Comparison of ENCODE assay signal across 9 mouse cellular contexts in genomic region chr3:95816681-95817080, GRCm38 (mm10). TPM values are rescaled to one million over a fixed set of nuclear protein-coding genes. Genes with fewer than 3 reads are reported as not detected.
DNase-seq lines count a peak whose midpoint lies in the region; ATAC-seq and TF ChIP-seq lines count a peak whose summit lies in the region.
"Had no signal": no experiment of that assay in that cellular context is flagged by ENCODE, and none has a peak within 500 bp of the region (broad histone marks: within the 10 kb centered on the region; RNA-seq: fewer than 3 reads in every experiment).

No protein-coding gene starts in this region.

- H3K27me3 ChIP-seq in heart, embryonic 15.5 days, result no peaks in the 10 kb centered on the region
- H3K27me3 ChIP-seq in hindbrain, embryonic 13.5 days, result no peaks in the 10 kb centered on the region
- H3K27me3 ChIP-seq in midbrain, embryonic 12.5 days, result no peaks in the 10 kb centered on the region

- no peaks in the 10 kb centered on the region for H3K36me3 ChIP-seq in heart, embryonic 15.5 days
- H3K36me3 ChIP-seq in hindbrain, embryonic 13.5 days, result 0 out of 2 replicates have a peak, but pooled peaks cover 4% of the 10 kb centered on the region
- no peaks in the 10 kb centered on the region for H3K36me3 ChIP-seq in midbrain, embryonic 12.5 days

- no peaks in the 10 kb centered on the region for H3K9me3 ChIP-seq in heart, embryonic 15.5 days (replicated peaks)
- H3K9me3 ChIP-seq in hindbrain, embryonic 13.5 days, result no peaks in the 10 kb centered on the region
- H3K9me3 ChIP-seq in midbrain, embryonic 12.5 days, result no peaks in the 10 kb centered on the region

- WGBS in heart, embryonic 15.5 days, result 88% methylated on average over 3 of the region's 3 CpGs
- WGBS in bone marrow, adult 2 months, result 28% methylated on average over 3 of the region's 3 CpGs
- WGBS in hindbrain, embryonic 13.5 days, result 91% methylated on average over 3 of the region's 3 CpGs
- WGBS in midbrain, embryonic 12.5 days, result 91% methylated on average over 3 of the region's 3 CpGs

- H3K27ac ChIP-seq in heart, embryonic 15.5 days, result no peak overlapping the region
- no peak overlapping the region for H3K27ac ChIP-seq in bone marrow, adult 2 months (ENCODE audit: control insufficient read depth, insufficient read depth, low read depth, low read length, poor library complexity)
- no peak overlapping the region for H3K27ac ChIP-seq in hindbrain, embryonic 13.5 days
- no peak overlapping the region for H3K27ac ChIP-seq in midbrain, embryonic 12.5 days (replicated peaks)

- peak overlapping the region; percentile 63 for H3K4me2 ChIP-seq in heart, embryonic 15.5 days
- H3K4me2 ChIP-seq in hindbrain, embryonic 13.5 days, result peak overlapping the region; percentile 60
- peak overlapping the region; percentile 60 for H3K4me2 ChIP-seq in midbrain, embryonic 12.5 days (replicated peaks)

- H3K4me1 ChIP-seq in heart, embryonic 15.5 days (replicated peaks), result peaks cover 18% of the 10 kb centered on the region
- no peaks in the 10 kb centered on the region; the same call in 1 of the 2 replicates for H3K4me1 ChIP-seq in bone marrow, adult 2 months (ENCODE audit: control insufficient read depth, insufficient read depth, low read length)
- peaks cover 31% of the 10 kb centered on the region for H3K4me1 ChIP-seq in hindbrain, embryonic 13.5 days (replicated peaks)
- H3K4me1 ChIP-seq in midbrain, embryonic 12.5 days, result peaks cover 14% of the 10 kb centered on the region

- H3K9ac ChIP-seq in heart, embryonic 15.5 days, result no peak overlapping the region
- no peak overlapping the region for H3K9ac ChIP-seq in hindbrain, embryonic 13.5 days
- no peak overlapping the region for H3K9ac ChIP-seq in midbrain, embryonic 12.5 days (replicated peaks)

- intact Hi-C loops in left cerebral cortex, postnatal 14 days (cut with DNase I), result no loop called here

- TF ChIP-seq POLR2A in bone marrow, adult 2 months (IDR thresholded peaks at IDR 0.05; ENCODE audit: borderline replicate concordance, control insufficient read depth, low read depth, low read length), result no peak

- no peak overlapping the region for H3K4me3 ChIP-seq in heart, embryonic 15.5 days
- H3K4me3 ChIP-seq in bone marrow, adult 2 months (replicated peaks; ENCODE audit: control insufficient read depth, low read depth, low read length), result peak overlapping the region; percentile 0
- H3K4me3 ChIP-seq in hindbrain, embryonic 13.5 days, result peak overlapping the region; percentile 17
- H3K4me3 ChIP-seq in midbrain, embryonic 12.5 days, result no peak overlapping the region

- no peak for ATAC-seq in heart, embryonic 15.5 days (replicated peaks; ENCODE audit: insufficient number of reproducible peaks, insufficient read depth, low FRiP score, low read depth)
- no peak for ATAC-seq in hindbrain, embryonic 13.5 days (ENCODE audit: low FRiP score)
- ATAC-seq in midbrain, embryonic 12.5 days (ENCODE audit: low FRiP score, low read depth), result no peak

- no peak for TF ChIP-seq CTCF in bone marrow, adult 2 months (IDR thresholded peaks at IDR 0.05; ENCODE audit: control insufficient read depth, insufficient read depth, low read length)

- DNase-seq in heart, adult 8-10 months (ENCODE audit: low spot score), result no peak
- no peak for DNase-seq in spleen, postnatal 14 days (ENCODE audit: low spot score in 2 of 2)
- no peak for DNase-seq in urinary bladder, adult 18-20 months (ENCODE audit: low spot score in 2 of 2)
- no peak for DNase-seq in left cerebral cortex, postnatal 14 days (ENCODE audit: low spot score in 2 of 2)
- DNase-seq: cerebellum, adult 18-20 months had no signal

RNA-seq across cellular contexts. Expression of gene Rprd2, which starts 2.0 kb away (rescaled TPM):
- 17.6 and 19.6 TPM in 2 replicates for polyA plus RNA-seq in heart, embryonic 15.5 days (2015; fragmentation: Nextera tagmentation; extraction: Ambion mirVana)
- 10 to 100 TPM; 39.1 to 47.6 (median 41.0) TPM for total RNA-seq in heart, adult 8-10 months (2022)
- polyA plus RNA-seq in bone marrow, adult 2 months (2011; ENCODE audit: insufficient read depth, insufficient read length, low replicate concordance, missing spikeins), result 5.7 and 16.4 TPM in 2 replicates
- polyA plus RNA-seq in hindbrain, embryonic 13.5 days (2015; fragmentation: Nextera tagmentation; extraction: Ambion mirVana), result 23.8 and 24.4 TPM in 2 replicates
- polyA plus RNA-seq in midbrain, embryonic 12.5 days (2016; fragmentation: Nextera tagmentation; extraction: Ambion mirVana), result 29.2 and 29.4 TPM in 2 replicates
- 10 to 100 TPM; 61.3 to 61.8 TPM for total RNA-seq in left cerebral cortex, postnatal 14 days (2021)

RNA-seq across cellular contexts. Expression of gene Prpf3, which starts 39.0 kb away (rescaled TPM):
- polyA plus RNA-seq in heart, embryonic 15.5 days (2015; fragmentation: Nextera tagmentation; extraction: Ambion mirVana), result 27.5 and 31.0 TPM in 2 replicates
- total RNA-seq in heart, adult 8-10 months (2022), result 10 to 100 TPM; 13.9 to 22.5 (median 21.3) TPM
- polyA plus RNA-seq in bone marrow, adult 2 months (2011; ENCODE audit: insufficient read depth, insufficient read length, low replicate concordance, missing spikeins), result 49.5 and 55.4 TPM in 2 replicates
- 36.6 and 39.7 TPM in 2 replicates for polyA plus RNA-seq in hindbrain, embryonic 13.5 days (2015; fragmentation: Nextera tagmentation; extraction: Ambion mirVana)
- 55.8 and 61.1 TPM in 2 replicates for polyA plus RNA-seq in midbrain, embryonic 12.5 days (2016; fragmentation: Nextera tagmentation; extraction: Ambion mirVana)
- 10 to 100 TPM; 26.3 to 33.9 TPM for total RNA-seq in left cerebral cortex, postnatal 14 days (2021)

RNA-seq across cellular contexts. Expression of gene Mrps21, which starts 54.6 kb away (rescaled TPM):
- 323 and 434 TPM in 2 replicates for polyA plus RNA-seq in heart, embryonic 15.5 days (2015; fragmentation: Nextera tagmentation; extraction: Ambion mirVana)
- 100 to 1,000 TPM; 312 to 354 (median 350) TPM for total RNA-seq in heart, adult 8-10 months (2022)
- polyA plus RNA-seq in bone marrow, adult 2 months (2011; ENCODE audit: insufficient read depth, insufficient read length, low replicate concordance, missing spikeins), result 80.5 and 81.0 TPM in 2 replicates
- polyA plus RNA-seq in hindbrain, embryonic 13.5 days (2015; fragmentation: Nextera tagmentation; extraction: Ambion mirVana), result 331 and 342 TPM in 2 replicates
- 341 and 343 TPM in 2 replicates for polyA plus RNA-seq in midbrain, embryonic 12.5 days (2016; fragmentation: Nextera tagmentation; extraction: Ambion mirVana)
- 100 to 1,000 TPM; 152 to 157 TPM for total RNA-seq in left cerebral cortex, postnatal 14 days (2021)

RNA-seq across cellular contexts. Expression of gene Tars2, which starts 56.7 kb away (rescaled TPM):
- 31.3 and 42.4 TPM in 2 replicates for polyA plus RNA-seq in heart, embryonic 15.5 days (2015; fragmentation: Nextera tagmentation; extraction: Ambion mirVana)
- 10 to 100 TPM; 48.1 to 51.8 (median 49.0) TPM for total RNA-seq in heart, adult 8-10 months (2022)
- 28.7 and 65.2 TPM in 2 replicates for polyA plus RNA-seq in bone marrow, adult 2 months (2011; ENCODE audit: insufficient read depth, insufficient read length, low replicate concordance, missing spikeins)
- 41.0 and 44.9 TPM in 2 replicates for polyA plus RNA-seq in hindbrain, embryonic 13.5 days (2015; fragmentation: Nextera tagmentation; extraction: Ambion mirVana)
- polyA plus RNA-seq in midbrain, embryonic 12.5 days (2016; fragmentation: Nextera tagmentation; extraction: Ambion mirVana), result 50.5 and 52.3 TPM in 2 replicates
- 10 to 100 TPM; 37.3 to 40.8 TPM for total RNA-seq in left cerebral cortex, postnatal 14 days (2021)

Comparison
In these comparisons a context has a peak if more than half of its experiments do, and no peak if none do; other contexts are left out.
1. H3K4me3 ChIP-seq: peak in bone marrow, adult 2 months (single experiment) and hindbrain, embryonic 13.5 days (single experiment); none in heart, embryonic 15.5 days (single experiment) and midbrain, embryonic 12.5 days (single experiment).
2. Peak in every context shown above with its lines, with median percentiles within 50 percentile points of each other: H3K4me2 ChIP-seq.